Mouse (Mus musculus) bone marrow macrophage, adult 2 months (primary cell): ENCODE results near the gene D8Ertd738e. TPM values are rescaled to one million over a fixed set of nuclear protein-coding genes. Genes with fewer than 3 reads are reported as not detected.
"Not testable (repeated sequence)": the region's sequence is repeated elsewhere in the genome, so short reads cannot be mapped to it uniquely, and the experiment has no call there.

ENCODE experiments used
- H3K27ac ChIP-seq: 2 replicates; pipeline ENCODE4 v1.5.1; 2012; ENCODE audit warnings: low read depth, low read length; ENCODE audit not compliant: insufficient read depth
- H3K4me1 ChIP-seq: 2 replicates; pipeline ENCODE4 v1.6.1; 2012; ENCODE audit warnings: low read length; ENCODE audit not compliant: control insufficient read depth, insufficient read depth
- H3K4me3 ChIP-seq: 2 replicates; pipeline ENCODE4 v1.5.1; 2012; ENCODE audit warnings: mild to moderate bottlenecking, low read length, moderate library complexity; ENCODE audit not compliant: insufficient read depth
- CTCF ChIP-seq: IDR thresholded peaks from 2 replicates; pipeline ENCODE4 v1.5.1; 2012; ENCODE audit warnings: low read depth, mild to moderate bottlenecking, low read length, moderate library complexity
- POLR2A ChIP-seq: IDR thresholded peaks from 2 replicates; pipeline ENCODE4 v1.6.1; 2012; ENCODE audit warnings: mild to moderate bottlenecking, low read depth, low read length, borderline replicate concordance
- polyA plus RNA-seq: library from polyadenylated mRNA; stranded (reverse); fragments of >200 nt; gene quantifications from 2 replicates; pipeline ENCODE4 v1.2.4, GENCODE M21; 2012; ENCODE audit not compliant: missing spikeins, insufficient read depth, insufficient read length

The D8Ertd738e gene
- polyA plus RNA-seq: 164 and 172 TPM in 2 replicates

DNA sequence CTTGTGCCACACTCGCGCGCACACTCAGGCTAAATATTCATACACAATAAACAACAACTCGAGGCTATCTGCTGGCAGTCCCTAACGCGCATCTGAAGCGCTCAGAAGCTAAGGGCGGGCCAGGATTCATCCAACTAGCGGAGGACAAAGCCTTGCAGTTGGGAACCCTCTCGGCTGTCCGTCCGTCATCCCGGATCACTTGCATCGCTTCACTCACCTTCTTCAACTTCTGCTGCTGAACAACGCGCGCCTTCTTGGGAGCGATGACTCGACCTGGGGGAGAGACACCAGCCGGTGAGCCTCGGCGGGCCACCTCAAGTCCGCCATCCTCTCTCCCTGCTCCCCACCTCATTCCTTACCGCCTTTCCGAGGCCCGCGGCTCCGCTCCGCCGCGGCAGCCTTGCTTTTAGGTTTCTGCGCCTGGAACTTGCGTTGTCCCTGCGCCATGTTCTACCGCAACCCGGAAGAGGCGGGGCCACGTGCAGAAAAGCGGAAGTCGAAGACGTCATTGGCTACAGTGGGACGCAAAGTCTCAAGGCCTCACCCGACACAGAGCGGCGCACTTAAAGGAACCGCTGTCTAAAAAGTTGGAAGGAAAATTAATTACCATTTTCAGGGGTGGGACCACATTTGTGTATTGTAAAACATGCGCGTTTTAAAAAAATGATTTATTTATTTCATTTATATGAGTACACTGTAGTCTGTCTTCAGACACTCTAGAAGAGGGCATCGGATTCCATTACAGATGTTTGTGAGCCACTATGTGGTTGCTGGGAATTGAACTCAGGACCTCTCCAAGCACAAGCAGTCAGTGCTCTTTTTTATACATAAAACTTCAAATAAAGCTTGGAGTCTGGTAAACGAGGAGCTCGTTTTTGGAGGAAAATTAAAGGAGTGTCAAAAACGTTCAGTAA lies at the start of gene D8Ertd738e:
D8Ertd738e (minus strand) TSS at position 463 of the 914 bp plus-strand sequence.
- H3K27ac ChIP-seq: peak within 1 kb of the TSS; percentile 69
- peak within 1 kb of the TSS; percentile 97 for H3K4me3 ChIP-seq
- H3K4me1 ChIP-seq: no peaks in the 10 kb centered on the region
- no peak for TF ChIP-seq CTCF
- TF ChIP-seq POLR2A: no peak

DNA sequence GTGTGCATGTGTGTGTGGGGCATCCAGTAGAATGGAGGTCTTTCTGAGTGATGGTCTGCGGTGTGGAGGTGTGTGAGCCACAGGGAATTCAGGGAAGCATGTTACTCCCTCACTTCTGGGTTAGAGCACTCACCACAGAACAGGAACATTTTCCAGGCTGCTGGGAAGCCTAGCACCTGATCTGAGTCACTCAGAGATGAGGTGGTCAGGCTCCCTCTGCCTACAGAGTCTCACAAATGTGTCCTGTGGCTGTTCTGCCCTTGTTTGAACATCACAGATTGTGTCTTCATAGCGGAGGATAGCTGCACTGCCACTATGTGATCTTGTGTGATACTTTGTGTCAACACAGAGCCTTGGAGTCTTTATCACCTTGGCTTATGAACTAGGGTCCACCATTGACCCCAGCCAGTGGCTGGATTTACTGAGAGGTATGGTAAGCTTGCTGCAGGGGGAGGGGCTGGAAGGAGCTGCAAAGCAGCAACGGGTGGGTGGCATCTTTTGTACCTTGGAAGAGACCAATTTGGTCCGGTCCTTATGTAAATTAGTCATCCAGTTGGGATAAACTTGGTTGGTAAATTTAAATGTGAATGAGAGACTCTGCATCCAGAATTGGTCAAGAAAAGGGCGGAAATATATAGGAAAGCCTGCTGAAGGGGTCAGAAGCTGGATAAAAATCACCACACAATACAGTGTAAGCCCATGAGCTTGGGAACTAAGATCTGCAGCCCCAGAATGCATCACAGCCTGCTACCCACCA lies 47.7 kb upstream of the D8Ertd738e start:
- TF ChIP-seq CTCF: no peak
- no peak for TF ChIP-seq POLR2A
- H3K4me3 ChIP-seq: no peak overlapping the region
- no peaks in the 10 kb centered on the region for H3K4me1 ChIP-seq
- no peak overlapping the region for H3K27ac ChIP-seq

DNA sequence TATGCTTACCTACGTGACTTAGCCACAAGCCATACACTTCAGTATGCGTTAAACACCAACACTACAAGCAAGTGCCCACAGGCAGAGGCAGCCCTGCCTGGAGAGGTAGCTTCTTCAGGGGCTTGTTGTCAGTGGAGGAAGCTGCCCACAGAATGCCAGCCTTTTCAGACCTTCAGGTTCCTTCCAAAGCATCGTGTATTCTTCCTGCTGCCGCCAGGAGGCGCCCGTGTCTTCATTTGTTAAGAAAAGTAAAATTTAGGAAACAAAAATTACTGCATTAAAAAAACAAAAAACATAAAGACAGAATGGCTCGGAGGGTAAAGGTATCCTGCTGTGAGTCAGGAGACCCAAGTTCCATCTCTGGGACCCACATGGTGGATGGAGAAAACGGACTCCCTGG lies 42.2 kb upstream of the D8Ertd738e start:
- TF ChIP-seq POLR2A (no peak), CTCF (peak; percentile 99)
- H3K27ac ChIP-seq: no peak overlapping the region
- H3K4me1 ChIP-seq: no peaks in the 10 kb centered on the region
- H3K4me3 ChIP-seq: no peak overlapping the region

DNA sequence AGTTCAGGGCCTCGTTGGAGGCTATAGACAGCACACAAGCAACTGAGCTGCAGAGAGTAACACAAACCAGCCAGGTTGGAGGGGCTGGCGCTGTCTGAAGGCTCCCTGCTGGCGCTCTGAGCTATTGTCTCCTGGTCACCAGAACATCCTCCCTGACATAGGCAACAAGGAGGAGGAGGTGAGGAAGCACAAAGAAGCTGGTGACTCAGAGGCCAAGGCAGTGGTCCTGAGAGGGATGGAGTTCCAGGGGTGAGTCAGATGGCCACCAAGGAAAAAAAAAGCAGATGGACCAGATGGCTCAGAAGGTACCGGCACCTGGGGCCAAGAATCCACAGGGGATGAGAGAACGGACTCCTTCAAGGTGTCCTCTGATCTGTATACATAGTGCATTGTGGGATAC lies 41.6 kb upstream of the D8Ertd738e start:
- TF ChIP-seq POLR2A (no peak), CTCF (no peak)
- H3K27ac ChIP-seq: no peak overlapping the region
- no peak overlapping the region for H3K4me3 ChIP-seq
- H3K4me1 ChIP-seq: no peaks in the 10 kb centered on the region

DNA sequence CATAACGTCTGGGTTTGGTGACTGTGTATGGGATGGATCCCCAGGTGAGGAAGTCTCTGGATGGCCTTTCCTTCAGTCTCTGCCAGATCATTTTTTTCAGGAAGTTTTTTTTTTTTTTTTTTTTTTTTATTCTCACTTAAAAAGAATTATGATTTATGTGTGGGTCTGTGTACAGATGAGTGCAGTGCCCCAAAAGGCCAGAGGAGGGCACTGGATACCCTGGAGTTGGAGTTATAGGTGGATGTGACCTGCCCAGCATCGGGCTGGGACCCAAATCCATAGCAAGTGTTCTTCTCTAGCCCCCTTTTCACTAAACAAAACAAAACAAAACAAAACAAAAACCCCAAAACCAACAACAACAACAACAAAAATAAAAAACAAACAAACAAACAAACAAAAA lies 39.4 kb upstream of the D8Ertd738e start:
- TF ChIP-seq POLR2A: no peak
- TF ChIP-seq CTCF: 0 out of 2 replicates have a peak, but pooled peaks have one; percentile 31
- no peak overlapping the region for H3K4me3 ChIP-seq

DNA sequence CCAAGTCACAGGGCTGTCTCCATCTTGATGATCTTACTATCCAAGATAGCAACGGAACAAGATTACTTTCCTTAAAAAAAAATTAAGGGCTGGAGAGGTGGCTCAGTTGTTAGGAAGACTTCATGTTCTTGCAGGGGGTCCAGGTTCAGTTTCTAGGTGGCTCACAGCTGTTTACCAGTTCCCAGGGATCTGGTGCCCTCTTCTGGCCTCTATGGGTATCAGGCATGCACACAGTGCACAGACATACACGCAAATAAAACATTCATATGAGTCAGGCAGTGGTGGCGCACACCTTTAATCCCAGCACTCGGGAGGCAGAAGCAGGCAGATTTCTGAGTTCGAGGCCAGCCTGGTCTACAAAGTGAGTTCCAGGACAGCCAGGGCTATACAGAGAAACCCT lies 36.1 kb upstream of the D8Ertd738e start:
- peak; percentile 68 for TF ChIP-seq CTCF
- H3K4me1 ChIP-seq: not testable (repeated sequence)

More for the DNA sequence above, 39.4 kb upstream of the D8Ertd738e start:
- H3K4me1 ChIP-seq: peaks cover 5% of the 10 kb centered on the region
- no peak overlapping the region for H3K27ac ChIP-seq

DNA sequence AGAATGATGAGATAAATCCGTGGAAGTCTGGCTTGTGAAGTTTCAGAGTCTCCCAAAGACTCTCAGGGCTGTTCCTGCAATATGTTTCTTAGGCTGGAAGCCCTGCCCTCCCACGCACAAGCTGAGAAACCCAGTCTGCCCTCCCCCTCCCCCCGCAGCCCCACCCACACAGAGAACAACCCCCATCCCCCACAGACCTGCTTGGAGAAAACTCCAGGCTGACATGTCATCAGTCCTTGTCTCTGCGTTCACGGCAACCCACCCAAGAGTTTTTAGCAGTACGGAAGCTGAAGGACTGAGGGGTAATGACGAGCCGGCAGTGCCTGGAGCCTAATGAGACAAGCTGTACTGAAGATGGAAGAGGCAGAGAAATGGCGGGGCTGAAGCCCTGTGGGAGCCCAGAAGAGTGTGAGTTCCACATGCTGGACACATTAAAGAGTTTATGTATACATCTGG lies 35.1 kb upstream of the D8Ertd738e start:
- no peak for TF ChIP-seq POLR2A
- TF ChIP-seq CTCF: no peak
- Histone ChIP-seq H3K27ac (peak overlapping the region; percentile 4; the same call in 1 of the 2 replicates), H3K4me1 (peaks cover 5% of the 10 kb centered on the region), H3K4me3 (no peak overlapping the region)

More for the DNA sequence above, 36.1 kb upstream of the D8Ertd738e start:
- H3K4me3 ChIP-seq: not testable (repeated sequence)
- H3K27ac ChIP-seq: peak overlapping the region; percentile 23; the same call in 1 of the 2 replicates

DNA sequence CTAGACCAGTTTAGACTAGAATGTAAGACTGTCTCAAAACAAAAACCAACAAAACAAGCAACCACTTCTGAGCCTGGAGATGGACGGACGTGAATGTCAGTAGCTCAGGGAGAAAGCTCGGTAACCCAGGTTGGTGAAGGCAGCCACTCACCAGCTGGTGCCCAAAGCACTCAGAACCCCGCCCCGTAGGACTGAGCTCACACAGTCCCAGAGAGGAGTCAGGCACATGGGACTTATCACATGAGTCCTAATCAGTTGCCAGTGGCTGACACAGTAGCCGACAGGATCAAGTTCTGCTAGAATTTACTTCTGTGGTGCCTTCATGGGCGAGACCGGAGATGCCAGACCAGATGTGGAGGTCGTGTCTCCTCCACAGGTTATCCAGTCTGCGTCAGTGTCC lies 31.3 kb upstream of the D8Ertd738e start:
- H3K4me3 ChIP-seq: no peak overlapping the region
- no peak overlapping the region for H3K27ac ChIP-seq
- TF ChIP-seq POLR2A (no peak), CTCF (no peak)
- H3K4me1 ChIP-seq: peaks cover 14% of the 10 kb centered on the region

DNA sequence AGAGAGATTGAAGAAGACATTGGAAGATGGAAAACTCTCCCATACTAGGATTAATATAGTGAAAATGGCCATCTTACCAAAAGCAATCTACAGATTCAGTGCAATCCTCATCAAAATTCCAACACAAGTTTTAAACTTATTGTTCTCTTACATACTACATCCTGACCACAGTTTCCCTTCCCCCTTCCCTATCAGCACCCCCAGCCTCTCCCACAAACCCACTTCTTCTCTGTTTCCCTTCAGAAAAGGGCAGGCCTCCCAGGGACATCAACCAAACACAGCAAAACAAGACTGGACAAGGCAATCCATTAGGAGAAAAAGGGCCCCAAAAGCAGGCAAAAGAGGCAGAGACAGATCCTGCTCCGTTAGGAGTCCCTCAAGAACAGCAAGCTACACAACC lies 26.9 kb upstream of the D8Ertd738e start:
- Histone ChIP-seq H3K27ac (no peak overlapping the region), H3K4me3 (no peak overlapping the region), H3K4me1 (peaks cover 8% of the 10 kb centered on the region)
- TF ChIP-seq POLR2A: no peak
- no peak for TF ChIP-seq CTCF
